Mouse (Mus musculus) limb, embryonic 14.5 days (tissue): ENCODE data around the gene Snx32. TPM values are rescaled to one million over a fixed set of nuclear protein-coding genes. Genes with fewer than 3 reads are reported as not detected.
"Not testable (repeated sequence)": the region's sequence is repeated elsewhere in the genome, so short reads cannot be mapped to it uniquely, and the experiment has no call there.

ENCODE experiments used
- ATAC-seq: fragments of 200-750 bp; cut with Nextera tagmentation; 2 replicates; pipeline ENCODE4 v1.8.0; 2017; ENCODE audit warnings: low read depth, moderate number of reproducible peaks, moderate TSS enrichment; ENCODE audit not compliant: low FRiP score
- DNase-seq: peaks from one replicate; pipeline ENCODE4 v3.0.0-alpha.2; 2015; ENCODE audit warnings: low spot score
- H3K27ac ChIP-seq: fragments of 300-500 bp; sonication (generic); replicated peaks from 2 replicates; pipeline ENCODE4 v1.5.1; 2014; ENCODE audit warnings: low read depth, mild to moderate bottlenecking, low read length, moderate library complexity, mixed read lengths
- H3K27me3 ChIP-seq: fragments of 300-500 bp; sonication (generic); 2 replicates; pipeline ENCODE4 v1.6.1; 2014; ENCODE audit warnings: low read length, mixed read lengths; ENCODE audit not compliant: control insufficient read depth, insufficient read depth
- H3K36me3 ChIP-seq: fragments of 300-500 bp; sonication (generic); 2 replicates; pipeline ENCODE4 v1.6.1; 2014; ENCODE audit warnings: mild to moderate bottlenecking, low read length, moderate library complexity, mixed read lengths; ENCODE audit not compliant: control insufficient read depth, insufficient read depth
- H3K4me1 ChIP-seq: fragments of 300-500 bp; sonication (generic); 2 replicates; pipeline ENCODE4 v1.6.1; 2014; ENCODE audit warnings: antibody characterized with exemption, low read length, mixed read lengths; ENCODE audit not compliant: control insufficient read depth, insufficient read depth
- H3K4me2 ChIP-seq: fragments of 300-500 bp; sonication (generic); replicated peaks from 2 replicates; pipeline ENCODE4 v1.6.1; 2014; ENCODE audit warnings: low read depth, mild to moderate bottlenecking, low read length, moderate library complexity; ENCODE audit not compliant: severe bottlenecking
- H3K4me3 ChIP-seq: fragments of 300-500 bp; sonication (generic); replicated peaks from 2 replicates; pipeline ENCODE4 v1.5.1; 2014; ENCODE audit warnings: low read length
- H3K9ac ChIP-seq: fragments of 300-500 bp; sonication (generic); 2 replicates; pipeline ENCODE4 v1.6.1; 2014; ENCODE audit warnings: mild to moderate bottlenecking, low read depth, low read length, moderate library complexity; ENCODE audit not compliant: severe bottlenecking
- H3K9me3 ChIP-seq: fragments of 300-500 bp; sonication (generic); 2 replicates; pipeline ENCODE4 v1.6.1; 2016; ENCODE audit warnings: low read length; ENCODE audit not compliant: control insufficient read depth
- POLR2A ChIP-seq: fragments of 200-500 bp; IDR thresholded peaks from 2 replicates; pipeline ENCODE4 v1.8.0; 2012; ENCODE audit warnings: inconsistent platforms, mild to moderate bottlenecking, moderate library complexity, borderline replicate concordance; ENCODE audit not compliant: insufficient read depth, insufficient read length; ENCODE audit errors: extremely low read depth
- WGBS: fragments of 180-500 bp; shearing (Covaris S2); extraction: QIAGEN DNeasy Blood & Tissue Kit; methylation state at CpG from one replicate; pipeline ENCODE4 v1.1.7; 2014; 5-methylcytosine and 5-hydroxymethylcytosine counted together
- polyA plus RNA-seq, 2 experiments: library from polyadenylated mRNA; depleted of rRNA in 1 of 2; stranded (reverse) in 1 of 2; unstranded in 1 of 2; fragments of >200 nt; fragmentation: Nextera tagmentation in 1 of 2; extraction: Ambion mirVana in 1 of 2; gene quantifications; 2 replicates each; pipeline versions ENCODE4 v1.2.1 to v1.2.3; 2012 to 2014

The Snx32 gene
- polyA plus RNA-seq, 2 experiments, result 9.6 to 23.6 TPM

DNA sequence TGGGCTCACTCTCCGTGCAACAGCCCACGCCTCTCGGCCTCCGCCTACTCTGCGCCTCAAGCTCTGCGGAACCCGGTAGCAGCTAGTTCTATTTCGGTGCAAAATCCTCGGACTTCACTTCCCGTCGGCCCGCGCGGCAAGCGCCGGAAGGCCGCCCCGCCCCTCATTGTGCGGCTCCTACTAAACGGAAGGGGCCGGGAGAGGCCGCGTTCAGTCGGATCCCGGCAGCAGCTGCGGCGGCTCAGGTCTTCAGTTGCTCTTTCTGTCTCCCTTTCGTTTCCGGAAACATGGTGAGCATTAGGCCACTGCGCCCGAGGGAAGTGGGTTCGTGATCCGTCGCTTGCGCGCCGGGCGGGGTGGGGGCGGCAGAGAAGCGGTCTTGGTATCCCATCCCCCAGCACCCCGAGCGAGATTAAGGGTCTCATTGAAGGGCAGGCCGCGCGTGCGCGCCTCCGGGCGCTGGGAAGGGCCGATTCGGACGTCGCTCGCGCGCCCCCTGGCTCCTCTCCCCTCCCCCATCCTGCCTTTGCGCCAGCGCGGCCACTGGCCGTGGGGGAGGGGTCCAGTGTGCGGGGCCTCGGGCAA lies 19.9 kb downstream of the Snx32 start, which contains the start of gene Cfl1:
TSS of gene Cfl1 (plus strand) at position 143 of the 585 bp plus-strand sequence.
- Histone ChIP-seq H3K4me3 (peak within 1 kb of the TSS; percentile 98), H3K4me1 (peaks cover 19% of the 10 kb centered on the region), H3K36me3 (peaks cover 41% of the 10 kb centered on the region), H3K4me2 (peak within 1 kb of the TSS; percentile 77), H3K9ac (peak within 1 kb of the TSS; percentile 90), H3K9me3 (no peaks in the 10 kb centered on the region), H3K27ac (peak within 1 kb of the TSS; percentile 97), H3K27me3 (no peaks in the 10 kb centered on the region)
- peak; percentile 61 for ATAC-seq
- DNase-seq, result peak; percentile 96
- peak; percentile 96; the same call in 1 of the 2 replicates for TF ChIP-seq POLR2A
- under 1% methylated on average over 47 of the region's 62 CpGs for WGBS

- peak overlapping the region; percentile 98 for H3K4me3 ChIP-seq
- ATAC-seq, H3K27me3 ChIP-seq, DNase-seq, H3K9me3 ChIP-seq, H3K9ac ChIP-seq: not testable (repeated sequence)
- H3K27ac ChIP-seq, result peak overlapping the region; percentile 97; the same call in 1 of the 2 replicates
- H3K4me2 ChIP-seq, result peak overlapping the region; percentile 77
- WGBS, result 46% methylated on average over 10 of the region's 10 CpGs
- peaks cover 42% of the 10 kb centered on the region for H3K36me3 ChIP-seq
- H3K4me1 ChIP-seq, result peaks cover 19% of the 10 kb centered on the region
These were observed 20.6 kb downstream of the Snx32 start for GRCm38 (mm10) chr19:5489721-5490120.

DNA sequence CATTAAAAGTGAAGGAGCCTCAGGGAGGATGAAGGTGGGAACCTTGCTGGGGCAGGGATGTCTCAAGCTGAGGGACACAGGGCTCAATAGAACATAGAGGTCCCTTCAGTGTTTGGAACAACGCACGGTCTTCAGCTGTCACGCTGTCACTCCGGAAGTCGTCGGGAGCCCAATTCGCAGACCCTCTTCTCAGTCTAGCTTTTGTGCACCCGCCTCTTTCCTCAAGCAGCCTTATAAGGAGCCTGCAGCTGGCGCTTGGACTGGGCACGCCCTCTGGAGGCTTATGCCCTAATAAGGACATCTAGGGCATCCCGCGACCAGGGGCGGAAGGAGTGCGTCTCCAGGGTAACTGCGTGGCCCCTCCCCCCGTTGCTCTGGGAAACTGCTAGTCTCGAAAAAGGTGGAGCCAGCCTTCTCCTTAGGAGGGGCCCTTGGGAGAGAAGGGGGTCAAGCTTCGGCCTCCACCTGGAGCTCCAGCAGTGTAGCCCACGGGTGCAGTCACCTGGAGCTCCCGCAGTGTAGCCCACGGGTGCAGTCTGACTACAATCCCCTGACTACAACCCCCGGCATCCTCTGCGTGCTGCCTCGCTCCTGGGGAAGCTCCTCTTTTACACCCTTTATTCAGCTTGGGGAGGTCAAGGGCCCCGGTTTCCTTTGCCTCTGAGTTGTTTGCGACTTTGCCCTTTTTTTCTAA lies 21.3 kb downstream of the Snx32 start:
- 0% methylated on average over 26 of the region's 26 CpGs for WGBS
- peak; percentile 98 for DNase-seq
- TF ChIP-seq POLR2A, result no peak
- Histone ChIP-seq H3K9me3 (no peaks in the 10 kb centered on the region), H3K4me1 (peaks cover 19% of the 10 kb centered on the region), H3K4me2 (peak overlapping the region; percentile 77), H3K27ac (peak overlapping the region; percentile 93), H3K9ac (peak overlapping the region; percentile 48), H3K36me3 (peaks cover 43% of the 10 kb centered on the region), H3K27me3 (no peaks in the 10 kb centered on the region), H3K4me3 (peak overlapping the region; percentile 57)
- peak; percentile 77 for ATAC-seq

DNA sequence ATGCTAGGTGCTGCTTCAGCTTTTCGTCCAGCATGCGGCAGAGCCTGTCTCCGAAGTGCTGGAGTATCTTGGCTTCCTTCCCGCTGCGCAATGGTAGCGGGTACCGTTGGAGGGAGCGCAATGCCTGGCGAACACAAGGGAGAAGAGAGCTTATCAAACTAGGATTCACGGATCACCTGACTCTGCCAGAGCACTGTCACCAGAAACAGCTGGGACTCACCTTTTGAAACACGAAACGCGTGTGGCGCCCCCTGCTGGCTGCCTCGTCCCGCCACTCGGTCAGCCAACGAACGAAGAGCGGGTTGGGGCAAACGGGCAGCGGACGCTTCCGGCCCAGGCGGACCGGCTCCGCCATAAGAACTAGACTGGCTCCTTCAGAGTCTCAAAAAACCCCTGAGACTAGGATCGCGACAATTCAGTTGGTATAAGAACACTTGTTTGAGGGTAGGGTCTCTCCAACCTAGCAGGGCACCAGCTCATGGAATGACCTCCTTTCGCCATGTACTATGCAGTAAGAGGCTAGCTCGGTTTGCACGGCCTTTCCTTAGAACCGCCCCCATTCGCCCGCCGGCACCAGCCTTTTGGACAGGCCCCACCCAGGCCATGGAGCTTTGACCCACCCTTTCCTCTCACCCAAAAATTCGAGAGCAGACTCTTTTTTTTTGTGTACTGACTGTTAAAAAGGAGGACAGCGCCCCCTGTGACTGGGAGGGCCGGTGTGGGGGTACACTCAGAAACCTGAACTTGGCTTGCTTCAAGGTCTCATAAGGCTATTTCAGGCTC lies 22.4 kb downstream of the Snx32 start, which contains the start of gene Mus81:
TSS of gene Mus81 (minus strand) at position 635 of the 783 bp plus-strand sequence.
- ATAC-seq (peak; percentile 71), DNase-seq (peak; percentile 96)
- Histone ChIP-seq H3K9ac (peak within 1 kb of the TSS; percentile 48), H3K4me3 (peak within 1 kb of the TSS; percentile 57), H3K27me3 (no peaks in the 10 kb centered on the region), H3K27ac (peak within 1 kb of the TSS; percentile 93), H3K9me3 (no peaks in the 10 kb centered on the region), H3K4me2 (peak within 1 kb of the TSS; percentile 77), H3K4me1 (peaks cover 19% of the 10 kb centered on the region), H3K36me3 (peaks cover 43% of the 10 kb centered on the region)
- TF ChIP-seq POLR2A, result peak; percentile 27; the same call in 1 of the 2 replicates
- under 1% methylated on average over 35 of the region's 39 CpGs for WGBS

- Histone ChIP-seq H3K9ac (no peak overlapping the region), H3K4me3 (0 out of 2 replicates have a peak overlapping the region, but pooled peaks have one; percentile 57), H3K9me3 (no peaks in the 10 kb centered on the region), H3K36me3 (peaks cover 47% of the 10 kb centered on the region), H3K27me3 (no peaks in the 10 kb centered on the region), H3K4me1 (peaks cover 14% of the 10 kb centered on the region), H3K4me2 (peak overlapping the region; percentile 77), H3K27ac (no peak overlapping the region)
- ATAC-seq (no peak), DNase-seq (no peak)
- no peak for TF ChIP-seq POLR2A
- WGBS, result 86% methylated on average over 4 of the region's 4 CpGs
These were observed 23.6 kb downstream of the Snx32 start for GRCm38 (mm10) chr19:5486771-5487170.
